ENCODE assay signal across 7 mouse cellular contexts in genomic region chr17:65870146-65870545, GRCm38 (mm10). TPM values are rescaled to one million over a fixed set of nuclear protein-coding genes. Genes with fewer than 3 reads are reported as not detected.
A peak's percentile ranks its signal among the peaks of the same experiment; 100 is the strongest.
DNase-seq lines count a peak whose midpoint lies in the region; ATAC-seq and TF ChIP-seq lines count a peak whose summit lies in the region.

No protein-coding gene starts in this region.

- H3K4me1 ChIP-seq in bone marrow macrophage, adult 2 months (ENCODE audit: control insufficient read depth, insufficient read depth, low read length), result peaks cover 2% of the 10 kb centered on the region; the same call in 1 of the 2 replicates

- H3K27ac ChIP-seq in bone marrow macrophage, adult 2 months (ENCODE audit: insufficient read depth, low read depth, low read length), result no peak overlapping the region

- ATAC-seq in erythroblast, adult 5-6 weeks (replicated peaks; ENCODE audit: low FRiP score, poor library complexity, severe bottlenecking), result peak; percentile 86

- peak; percentile 82 for DNase-seq in A20 (ENCODE audit: low read depth, low spot score)
- DNase-seq in CD4-positive, CD25-positive, alpha-beta regulatory T cell, adult 2 months (ENCODE audit: low read depth, low spot score), result peak; percentile 91
- peak; percentile 80 to 92 for DNase-seq in kidney, postnatal 25 days
- peak; percentile 93 for DNase-seq in lung, postnatal 36 days
- DNase-seq in spleen, postnatal 10 days (ENCODE audit: low spot score in 2 of 2), result peak; percentile 83 to 92

- H3K4me3 ChIP-seq in bone marrow macrophage, adult 2 months (ENCODE audit: insufficient read depth, low read length), result no peak overlapping the region

- peak; percentile 87 for TF ChIP-seq CTCF in bone marrow macrophage, adult 2 months (IDR thresholded peaks at IDR 0.05; ENCODE audit: low read depth, low read length)

- TF ChIP-seq POLR2A in bone marrow macrophage, adult 2 months (IDR thresholded peaks at IDR 0.05; ENCODE audit: borderline replicate concordance, low read depth, low read length), result no peak

RNA-seq across cellular contexts. Expression of gene Ralbp1, which starts 15.5 kb away (rescaled TPM):
- polyA plus RNA-seq in bone marrow macrophage, adult 2 months (2012; ENCODE audit: insufficient read depth, insufficient read length, missing spikeins), result 61.3 and 69.7 TPM in 2 replicates
- 24.0 and 35.5 TPM in 2 replicates for total RNA-seq in erythroblast, adult 5-6 weeks (2015; ENCODE audit: low replicate concordance)
- total RNA-seq in erythroblast, adult 5-6 weeks (2017; ENCODE audit: low replicate concordance), result 83.8 and 90.1 TPM in 2 replicates
